Mouse (Mus musculus) large intestine, adult 2 months (tissue): Measurements from ENCODE around the gene Impg2. TPM values are rescaled to one million over a fixed set of nuclear protein-coding genes. Genes with fewer than 3 reads are reported as not detected.

Experiments
- DNase-seq: peaks from one replicate; pipeline ENCODE4 v3.0.0-alpha.2; 2012; ENCODE audit warnings: low read depth, low spot score
- WGBS: fragments of 180-500 bp; shearing (Covaris S2); methylation state at CpG from one replicate; pipeline ENCODE4 v1.1.7; 2018; 5-methylcytosine and 5-hydroxymethylcytosine counted together
- polyA plus RNA-seq: library from polyadenylated mRNA; depleted of rRNA; stranded (reverse); fragments of >200 nt; gene quantifications from 2 replicates; pipeline ENCODE4 v1.2.3, GENCODE M21; 2012; rRNA removed

Gene Impg2
- polyA plus RNA-seq, 1 experiment = 0.05 TPM

- 62% methylated on average over 3 of the region's 3 CpGs for WGBS
- DNase-seq = no peak
Measured at GRCm38 (mm10) chr16:56295888-56296648, 92.0 kb downstream of the Impg2 start.

GRCm38 (mm10) chr16:56298248-56298647, 94.1 kb downstream of the Impg2 start:
- no peak for DNase-seq
- whole genome bisulfite sequencing = 80% methylated on average over 6 of the region's 6 CpGs

- no peak for DNase-seq
- 84% methylated on average over 2 of the region's 2 CpGs for WGBS
Measured at GRCm38 (mm10) chr16:56298836-56299235, 94.7 kb downstream of the Impg2 start.

- DNase-seq = no peak
- 66% methylated on average over 4 of the region's 4 CpGs for WGBS
Measured at GRCm38 (mm10) chr16:56302996-56303395, 98.9 kb downstream of the Impg2 start.

DNA sequence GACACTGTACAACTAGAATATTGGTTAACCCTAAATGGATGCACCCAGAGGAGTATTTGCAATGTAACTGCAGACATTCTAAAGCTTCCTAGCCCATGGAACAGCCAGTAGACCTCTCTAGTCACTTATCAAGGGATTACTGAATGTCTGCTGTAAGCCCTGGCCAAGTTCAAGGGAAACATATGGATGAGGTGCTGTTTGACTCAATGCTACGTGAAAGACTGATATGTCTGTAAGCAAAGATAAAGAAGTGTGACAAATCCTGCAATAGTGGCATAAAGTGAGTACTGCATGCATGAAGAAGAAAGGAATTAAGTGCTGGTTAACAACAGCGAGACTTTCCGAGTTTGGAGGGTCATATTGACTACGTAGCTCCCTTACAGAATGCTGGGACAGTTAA, 100.1 kb downstream of the Impg2 start:
- 90% methylated on average over 4 of the region's 4 CpGs for WGBS
- DNase-seq = no peak

- 93% methylated on average over 4 of the region's 4 CpGs for WGBS
- no peak for DNase-seq
Measured at GRCm38 (mm10) chr16:56307575-56307974, 103.5 kb downstream of the Impg2 start.

- no peak for DNase-seq
Measured at GRCm38 (mm10) chr16:56311291-56311690, 107.2 kb downstream of the Impg2 start.

Other genes with a start within 250 kb of the Impg2 start
- gene Rpl24, start 238.0 kb upstream of the Impg2 start, polyA plus RNA-seq = 128 and 168 TPM in 2 replicates
- gene Zbtb11, start 230.4 kb upstream of the Impg2 start, polyA plus RNA-seq = 1.8 and 3.3 TPM in 2 replicates
- gene Pcnp, start 174.6 kb upstream of the Impg2 start, polyA plus RNA-seq = 15.0 and 16.0 TPM in 2 replicates
- gene Trmt10c, start 166.5 kb upstream of the Impg2 start, polyA plus RNA-seq = 2.1 and 2.4 TPM in 2 replicates
- 1.3 and 3.3 TPM in 2 replicates for gene Senp7, start 156.0 kb upstream of the Impg2 start, polyA plus RNA-seq